Mouse (Mus musculus): ENCODE measurements around the gene St6galnac5.

- no peak for TF ChIP-seq CTCF (conservative IDR thresholded peaks at IDR 0.05; ENCODE audit: low read length)
- no peak for TF ChIP-seq NANOG (IDR thresholded peaks at IDR 0.05; ENCODE audit: borderline replicate concordance, low read length)
- no peak for TF ChIP-seq POU5F1 (IDR thresholded peaks at IDR 0.05; ENCODE audit: borderline replicate concordance, low read length)
Measured at GRCm38 (mm10) chr3:152949233-152949777, 32.7 kb downstream of the St6galnac5 start.

Data from E14TG2a.4 (cell line).